Mouse (Mus musculus): Measurements from ENCODE around the gene Syna. TPM values are rescaled to one million over a fixed set of nuclear protein-coding genes. Genes with fewer than 3 reads are reported as not detected.

Syna gene
- total RNA-seq, 2 experiments from 2014 or later, result not detected

Other genes with a start within 250 kb of the Syna start
- 20.2 and 37.3 TPM in 2 replicates for gene Gtf2i, start 245.4 kb downstream of the Syna start, total RNA-seq (2015; ENCODE audit: low replicate concordance)
- gene Gtf2i, start 245.4 kb downstream of the Syna start, total RNA-seq (2017; ENCODE audit: low replicate concordance), result 21.2 and 37.5 TPM in 2 replicates
- gene Gtf2ird1, start 103.5 kb downstream of the Syna start, total RNA-seq (2015; ENCODE audit: low replicate concordance), result 6.3 and 19.1 TPM in 2 replicates
- 0.77 and 1.6 TPM in 2 replicates for gene Gtf2ird1, start 103.5 kb downstream of the Syna start, total RNA-seq (2017; ENCODE audit: low replicate concordance)
- 0.84 TPM in 1 of 2 replicates, not detected in the other for gene Clip2, start 7.7 kb downstream of the Syna start, total RNA-seq (2015; ENCODE audit: low replicate concordance)
- gene Clip2, start 7.7 kb downstream of the Syna start, total RNA-seq (2017; ENCODE audit: low replicate concordance), result 0.68 and 0.77 TPM in 2 replicates
- 83.4 and 101 TPM in 2 replicates for gene Rfc2, start 21.2 kb upstream of the Syna start, total RNA-seq (2015; ENCODE audit: low replicate concordance)
- gene Rfc2, start 21.2 kb upstream of the Syna start, total RNA-seq (2017; ENCODE audit: low replicate concordance), result 51.7 and 56.7 TPM in 2 replicates
- gene Lat2, start 54.9 kb upstream of the Syna start, total RNA-seq (2015; ENCODE audit: low replicate concordance), result 4.2 and 9.4 TPM in 2 replicates
- gene Lat2, start 54.9 kb upstream of the Syna start, total RNA-seq (2017; ENCODE audit: low replicate concordance), result 4.0 and 14.3 TPM in 2 replicates
- gene Eif4h, start 79.3 kb upstream of the Syna start, total RNA-seq (2015; ENCODE audit: low replicate concordance), result 105 and 157 TPM in 2 replicates
- gene Eif4h, start 79.3 kb upstream of the Syna start, total RNA-seq (2017; ENCODE audit: low replicate concordance), result 150 and 178 TPM in 2 replicates
- 0.42 and 1.8 TPM in 2 replicates for gene Limk1, start 128.4 kb upstream of the Syna start, total RNA-seq (2015; ENCODE audit: low replicate concordance)
- 0.64 and 0.76 TPM in 2 replicates for gene Limk1, start 128.4 kb upstream of the Syna start, total RNA-seq (2017; ENCODE audit: low replicate concordance)
- not detected in 2 replicates for gene Eln, start 187.2 kb upstream of the Syna start, total RNA-seq (2015; ENCODE audit: low replicate concordance)
- not detected in 2 replicates for gene Eln, start 187.2 kb upstream of the Syna start, total RNA-seq (2017; ENCODE audit: low replicate concordance)